Mouse (Mus musculus) ES-E14 (cell line): ENCODE results near the gene Ceacam12.

ENCODE experiments used
- ZC3H11A ChIP-seq: IDR thresholded peaks from 2 replicates; pipeline ENCODE4 v1.6.1; 2012; ENCODE audit warnings: low read depth, mild to moderate bottlenecking, inconsistent platforms, low read length, borderline replicate concordance
- ZNF384 ChIP-seq: IDR thresholded peaks from 2 replicates; pipeline ENCODE4 v1.6.1; 2012; ENCODE audit warnings: low read depth, low read length, inconsistent platforms

GRCm38 (mm10) chr7:18065629-18066028, at the start of gene Ceacam12:
- no peak for TF ChIP-seq ZC3H11A
- no peak for TF ChIP-seq ZNF384
